Mouse (Mus musculus): ENCODE data around the gene Ing3.

GRCm38 (mm10) chr6:22010258-22010657 is 60.9 kb downstream of the Ing3 start:
- TF ChIP-seq GATA1 (IDR thresholded peaks at IDR 0.05; ENCODE audit: borderline replicate concordance, low read length) (no peak), FLI1 (IDR thresholded peaks at IDR 0.05; ENCODE audit: low read length) (no peak)

Measured in megakaryocyte, embryonic 14.5 days (primary cell).